Mouse (Mus musculus) liver, embryonic 13.5 days (tissue): Measurements from ENCODE around the gene Slc35b4. TPM values are rescaled to one million over a fixed set of nuclear protein-coding genes. Genes with fewer than 3 reads are reported as not detected.
A peak's percentile ranks its signal among the peaks of the same experiment; 100 is the strongest.

ENCODE experiments used
- ATAC-seq: fragments of 200-750 bp; cut with Nextera tagmentation; 2 replicates; pipeline ENCODE4 v1.8.0; 2017; ENCODE audit warnings: low read depth, mild to moderate bottlenecking, moderate number of reproducible peaks, moderate library complexity
- DNase-seq: peaks from one replicate; pipeline ENCODE4 v3.0.0; 2022
- H3K27ac ChIP-seq: fragments of 300-500 bp; sonication (generic); 2 replicates; pipeline ENCODE4 v1.5.1; 2015; ENCODE audit warnings: moderate library complexity, mild to moderate bottlenecking, inconsistent platforms
- H3K27me3 ChIP-seq: fragments of 300-500 bp; sonication (generic); 2 replicates; pipeline ENCODE4 v1.6.1; 2015; ENCODE audit warnings: mild to moderate bottlenecking, inconsistent platforms
- H3K36me3 ChIP-seq: fragments of 300-500 bp; sonication (generic); 2 replicates; pipeline ENCODE4 v1.6.1; 2015; ENCODE audit warnings: mild to moderate bottlenecking, inconsistent platforms
- H3K4me1 ChIP-seq: fragments of 300-500 bp; sonication (generic); replicated peaks from 2 replicates; pipeline ENCODE4 v1.6.1; 2015; ENCODE audit warnings: inconsistent platforms
- H3K4me2 ChIP-seq: fragments of 300-500 bp; sonication (generic); 2 replicates; pipeline ENCODE4 v1.6.1; 2015; ENCODE audit warnings: inconsistent platforms, mild to moderate bottlenecking, moderate library complexity
- H3K4me3 ChIP-seq: fragments of 300-500 bp; sonication (generic); replicated peaks from 2 replicates; pipeline ENCODE4 v1.5.1; 2015; ENCODE audit warnings: mild to moderate bottlenecking, inconsistent platforms
- H3K9ac ChIP-seq: fragments of 300-500 bp; sonication (generic); 2 replicates; pipeline ENCODE4 v1.6.1; 2015; ENCODE audit warnings: mild to moderate bottlenecking, inconsistent platforms
- H3K9me3 ChIP-seq: fragments of 300-500 bp; sonication (generic); replicated peaks from 2 replicates; pipeline ENCODE4 v1.6.1; 2016; ENCODE audit warnings: inconsistent platforms
- WGBS: fragments of 180-500 bp; shearing (Covaris S2); methylation state at CpG from one replicate; pipeline ENCODE4 v1.1.7; 2015; ENCODE audit not compliant: insufficient replicate concordance; 5-methylcytosine and 5-hydroxymethylcytosine counted together
- polyA plus RNA-seq: library from polyadenylated mRNA; unstranded; fragments of >200 nt; fragmentation: Nextera tagmentation; extraction: Ambion mirVana; gene quantifications from 2 replicates; pipeline ENCODE4 v1.2.1, GENCODE M21; 2015

Gene Slc35b4
- polyA plus RNA-seq: 21.5 and 25.6 TPM in 2 replicates

GRCm38 (mm10) chr6:34176864-34177247, at the start of gene Slc35b4:
Slc35b4 (minus strand) TSS chr6:34177111.
- Histone ChIP-seq H3K9ac (peak within 1 kb of the TSS; percentile 88), H3K4me2 (peak within 1 kb of the TSS; percentile 83), H3K27me3 (no peaks in the 10 kb centered on the region), H3K27ac (peak within 1 kb of the TSS; percentile 83), H3K36me3 (peaks cover 6% of the 10 kb centered on the region; the same call in 1 of the 2 replicates), H3K4me1 (peaks cover 27% of the 10 kb centered on the region), H3K4me3 (peak within 1 kb of the TSS; percentile 88), H3K9me3 (no peaks in the 10 kb centered on the region)
- DNase-seq (peak; percentile 89), ATAC-seq (peak; percentile 98)
- under 1% methylated on average over 29 of the region's 29 CpGs for WGBS

- Histone ChIP-seq H3K36me3 (no peaks in the 10 kb centered on the region), H3K9me3 (0 out of 2 replicates have a peak, but pooled peaks cover 5% of the 10 kb centered on the region), H3K4me3 (no peak overlapping the region), H3K4me1 (0 out of 2 replicates have a peak, but pooled peaks cover 5% of the 10 kb centered on the region), H3K4me2 (no peak overlapping the region), H3K27ac (no peak overlapping the region), H3K9ac (no peak overlapping the region), H3K27me3 (no peaks in the 10 kb centered on the region)
- DNase-seq (no peak), ATAC-seq (no peak)
- WGBS: 69% methylated on average over 3 of the region's 3 CpGs
Measured at GRCm38 (mm10) chr6:34225004-34225599, 48.2 kb upstream of the Slc35b4 start.

- no peaks in the 10 kb centered on the region for H3K36me3 ChIP-seq
- no peaks in the 10 kb centered on the region for H3K9me3 ChIP-seq
- no peak for DNase-seq
- no peak overlapping the region for H3K4me3 ChIP-seq
- H3K4me1 ChIP-seq: no peaks in the 10 kb centered on the region
- peaks cover 5% of the 10 kb centered on the region; the same call in 1 of the 2 replicates for H3K27me3 ChIP-seq
- ATAC-seq: no peak
- H3K4me2 ChIP-seq: no peak overlapping the region
- no peak overlapping the region for H3K9ac ChIP-seq
- 30% methylated on average over 9 of the region's 9 CpGs for WGBS
- no peak overlapping the region for H3K27ac ChIP-seq
Measured at GRCm38 (mm10) chr6:34216450-34217319, 39.8 kb upstream of the Slc35b4 start.

GRCm38 (mm10) chr6:34205754-34206153, 28.8 kb upstream of the Slc35b4 start:
- ATAC-seq (no peak), DNase-seq (no peak)
- H3K27me3 ChIP-seq: no peaks in the 10 kb centered on the region
- H3K4me3 ChIP-seq: no peak overlapping the region
- no peak overlapping the region for H3K9ac ChIP-seq
- no peak overlapping the region for H3K4me2 ChIP-seq
- H3K4me1 ChIP-seq: no peaks in the 10 kb centered on the region
- H3K27ac ChIP-seq: no peak overlapping the region
- H3K9me3 ChIP-seq: no peaks in the 10 kb centered on the region
- WGBS: 55% methylated on average over 3 of the region's 3 CpGs
- no peaks in the 10 kb centered on the region for H3K36me3 ChIP-seq

GRCm38 (mm10) chr6:34204971-34205572, 28.2 kb upstream of the Slc35b4 start:
- no peak overlapping the region for H3K27ac ChIP-seq
- H3K4me2 ChIP-seq: no peak overlapping the region
- DNase-seq (no peak), ATAC-seq (no peak)
- WGBS: 53% methylated on average over 8 of the region's 8 CpGs
- H3K4me3 ChIP-seq: no peak overlapping the region
- no peaks in the 10 kb centered on the region for H3K4me1 ChIP-seq
- H3K9ac ChIP-seq: no peak overlapping the region
- H3K27me3 ChIP-seq: no peaks in the 10 kb centered on the region
- no peaks in the 10 kb centered on the region for H3K9me3 ChIP-seq
- H3K36me3 ChIP-seq: no peaks in the 10 kb centered on the region

GRCm38 (mm10) chr6:34203503-34203902, 26.6 kb upstream of the Slc35b4 start:
- DNase-seq (no peak), ATAC-seq (no peak)
- Histone ChIP-seq H3K27me3 (no peaks in the 10 kb centered on the region), H3K9ac (no peak overlapping the region), H3K27ac (no peak overlapping the region), H3K4me2 (no peak overlapping the region), H3K4me1 (no peaks in the 10 kb centered on the region), H3K9me3 (no peaks in the 10 kb centered on the region), H3K4me3 (no peak overlapping the region), H3K36me3 (no peaks in the 10 kb centered on the region)
- WGBS: 70% methylated on average over 7 of the region's 7 CpGs

GRCm38 (mm10) chr6:34194981-34195380, 18.1 kb upstream of the Slc35b4 start:
- Histone ChIP-seq H3K27me3 (no peaks in the 10 kb centered on the region), H3K4me3 (no peak overlapping the region), H3K36me3 (no peaks in the 10 kb centered on the region), H3K4me2 (no peak overlapping the region), H3K4me1 (no peaks in the 10 kb centered on the region), H3K9me3 (no peaks in the 10 kb centered on the region), H3K27ac (no peak overlapping the region), H3K9ac (no peak overlapping the region)
- DNase-seq: no peak
- no peak for ATAC-seq
- WGBS: 57% methylated on average over 1 of the region's 1 CpGs

GRCm38 (mm10) chr6:34193708-34194475, 17.0 kb upstream of the Slc35b4 start:
- Histone ChIP-seq H3K36me3 (no peaks in the 10 kb centered on the region), H3K4me2 (no peak overlapping the region), H3K4me3 (no peak overlapping the region), H3K27ac (no peak overlapping the region), H3K4me1 (no peaks in the 10 kb centered on the region), H3K9me3 (no peaks in the 10 kb centered on the region), H3K9ac (no peak overlapping the region), H3K27me3 (no peaks in the 10 kb centered on the region)
- DNase-seq (peak; percentile 6), ATAC-seq (peak; percentile 36; the same call in 1 of the 2 replicates)
- WGBS: 49% methylated on average over 12 of the region's 12 CpGs

GRCm38 (mm10) chr6:34191401-34191800, 14.5 kb upstream of the Slc35b4 start:
- no peak overlapping the region for H3K4me3 ChIP-seq
- no peak overlapping the region for H3K9ac ChIP-seq
- no peaks in the 10 kb centered on the region for H3K36me3 ChIP-seq
- no peaks in the 10 kb centered on the region for H3K27me3 ChIP-seq
- no peak overlapping the region for H3K4me2 ChIP-seq
- no peak overlapping the region for H3K27ac ChIP-seq
- no peaks in the 10 kb centered on the region for H3K9me3 ChIP-seq
- H3K4me1 ChIP-seq: 0 out of 2 replicates have a peak, but pooled peaks cover 3% of the 10 kb centered on the region
- DNase-seq: no peak
- 71% methylated on average over 8 of the region's 8 CpGs for WGBS
- no peak for ATAC-seq

GRCm38 (mm10) chr6:34189494-34189893, 12.6 kb upstream of the Slc35b4 start:
- Histone ChIP-seq H3K4me2 (no peak overlapping the region), H3K36me3 (no peaks in the 10 kb centered on the region), H3K9ac (no peak overlapping the region), H3K4me3 (no peak overlapping the region), H3K4me1 (0 out of 2 replicates have a peak, but pooled peaks cover 3% of the 10 kb centered on the region), H3K27me3 (no peaks in the 10 kb centered on the region), H3K27ac (no peak overlapping the region), H3K9me3 (no peaks in the 10 kb centered on the region)
- no peak for DNase-seq
- WGBS: 37% methylated on average over 3 of the region's 3 CpGs
- ATAC-seq: no peak
